Mouse (Mus musculus): ENCODE results near the gene Ice1. TPM values are rescaled to one million over a fixed set of nuclear protein-coding genes. Genes with fewer than 3 reads are reported as not detected.

Ice1 gene
- polyA plus RNA-seq, 2 experiments, result 5.9 to 9.6 TPM

GRCm38 (mm10) chr13:70508708-70509374 lies 128.6 kb downstream of the Ice1 start:
- H3K4me3 ChIP-seq (ENCODE audit: insufficient read depth in 1 of 2, low read depth in 2 of 2, low read length in 2 of 2), result no peak overlapping the region
- no peak overlapping the region for H3K27ac ChIP-seq
- no peak overlapping the region for H3K9ac ChIP-seq (replicated peaks)
- ATAC-seq (ENCODE audit: insufficient read depth) (no peak), DNase-seq (ENCODE audit: low read depth in 3 of 3, low spot score in 3 of 3) (no peak)
- H3K4me1 ChIP-seq (replicated peaks; ENCODE audit: control insufficient read depth in 2 of 2, insufficient read depth in 2 of 2, low read length in 1 of 2), result no peaks in the 10 kb centered on the region
- H3K27me3 ChIP-seq (ENCODE audit: control insufficient read depth, insufficient read depth, low read length), result no peaks in the 10 kb centered on the region
- 48% methylated on average over 5 of the region's 5 CpGs for WGBS (ENCODE audit: insufficient replicate concordance)
- H3K4me2 ChIP-seq (ENCODE audit: low read depth), result no peak overlapping the region
- H3K36me3 ChIP-seq (replicated peaks; ENCODE audit: control insufficient read depth, insufficient read depth, low read depth), result no peaks in the 10 kb centered on the region
- no peaks in the 10 kb centered on the region for H3K9me3 ChIP-seq (ENCODE audit: control insufficient read depth, low read length)
- no peak for TF ChIP-seq CTCF (IDR thresholded peaks at IDR 0.05; ENCODE audit: low read depth)
- TF ChIP-seq EP300 (IDR thresholded peaks at IDR 0.05; ENCODE audit: low read depth), result no peak

Other genes starting within 250 kb of the Ice1 start
- gene Adamts16, start 204.2 kb upstream of the Ice1 start, polyA plus RNA-seq (2012; rRNA removed), result 0.13 and 0.15 TPM in 2 replicates
- 0.04 and 0.06 TPM in 2 replicates for gene Adamts16, start 204.2 kb upstream of the Ice1 start, polyA plus RNA-seq (2014; fragmentation: Nextera tagmentation; extraction: Ambion mirVana)

Data from liver, embryonic 14.5 days (tissue).